Mouse (Mus musculus) cerebellum, adult 2 months (tissue): ENCODE measurements around the gene Kdelr1. TPM values are rescaled to one million over a fixed set of nuclear protein-coding genes. Genes with fewer than 3 reads are reported as not detected.
A peak's percentile ranks its signal among the peaks of the same experiment; 100 is the strongest.

Experiments used
- DNase-seq, 2 experiments: peaks; one replicate each; pipeline ENCODE4 v3.0.0; 2021
- H3K27ac ChIP-seq: fragments of 200-500 bp; 2 replicates; pipeline ENCODE4 v1.5.1; 2012; ENCODE audit warnings: low read length, control low read depth, inconsistent platforms; ENCODE audit not compliant: insufficient read depth
- H3K27me3 ChIP-seq: fragments of 200-500 bp; 2 replicates; pipeline ENCODE4 v1.6.1; 2012; ENCODE audit warnings: inconsistent platforms, mild to moderate bottlenecking, low read length, moderate library complexity; ENCODE audit not compliant: control insufficient read depth, insufficient read depth
- H3K4me1 ChIP-seq: fragments of 200-500 bp; 2 replicates; pipeline ENCODE4 v1.6.1; 2011; ENCODE audit warnings: low read length; ENCODE audit not compliant: control insufficient read depth, insufficient read depth
- H3K4me3 ChIP-seq: fragments of 200-500 bp; replicated peaks from 2 replicates; pipeline ENCODE3; 2011; ENCODE audit warnings: mild to moderate bottlenecking, low read depth, low read length, control low read depth; ENCODE audit not compliant: insufficient read depth
- CTCF ChIP-seq: fragments of 200-500 bp; IDR thresholded peaks from 2 replicates; pipeline ENCODE4 v1.5.1; 2011; ENCODE audit warnings: low read depth, mild to moderate bottlenecking, control low read depth, low read length, moderate library complexity, borderline replicate concordance; ENCODE audit not compliant: insufficient read depth
- POLR2A ChIP-seq: fragments of 200-500 bp; IDR thresholded peaks from 2 replicates; pipeline ENCODE4 v1.6.1; 2011; ENCODE audit warnings: low read length, control low read depth, borderline replicate concordance; ENCODE audit not compliant: insufficient read depth
- WGBS: fragments of 180-500 bp; shearing (Covaris S2); methylation state at CpG from one replicate; pipeline ENCODE4 v1.1.7; 2018; 5-methylcytosine and 5-hydroxymethylcytosine counted together
- polyA plus RNA-seq: library from polyadenylated mRNA; depleted of rRNA; stranded (reverse); fragments of >200 nt; gene quantifications from 2 replicates; pipeline ENCODE4 v1.2.3, GENCODE M21; 2012; rRNA removed

Kdelr1 gene
- polyA plus RNA-seq, 1 experiment = 99.9 TPM

DNA sequence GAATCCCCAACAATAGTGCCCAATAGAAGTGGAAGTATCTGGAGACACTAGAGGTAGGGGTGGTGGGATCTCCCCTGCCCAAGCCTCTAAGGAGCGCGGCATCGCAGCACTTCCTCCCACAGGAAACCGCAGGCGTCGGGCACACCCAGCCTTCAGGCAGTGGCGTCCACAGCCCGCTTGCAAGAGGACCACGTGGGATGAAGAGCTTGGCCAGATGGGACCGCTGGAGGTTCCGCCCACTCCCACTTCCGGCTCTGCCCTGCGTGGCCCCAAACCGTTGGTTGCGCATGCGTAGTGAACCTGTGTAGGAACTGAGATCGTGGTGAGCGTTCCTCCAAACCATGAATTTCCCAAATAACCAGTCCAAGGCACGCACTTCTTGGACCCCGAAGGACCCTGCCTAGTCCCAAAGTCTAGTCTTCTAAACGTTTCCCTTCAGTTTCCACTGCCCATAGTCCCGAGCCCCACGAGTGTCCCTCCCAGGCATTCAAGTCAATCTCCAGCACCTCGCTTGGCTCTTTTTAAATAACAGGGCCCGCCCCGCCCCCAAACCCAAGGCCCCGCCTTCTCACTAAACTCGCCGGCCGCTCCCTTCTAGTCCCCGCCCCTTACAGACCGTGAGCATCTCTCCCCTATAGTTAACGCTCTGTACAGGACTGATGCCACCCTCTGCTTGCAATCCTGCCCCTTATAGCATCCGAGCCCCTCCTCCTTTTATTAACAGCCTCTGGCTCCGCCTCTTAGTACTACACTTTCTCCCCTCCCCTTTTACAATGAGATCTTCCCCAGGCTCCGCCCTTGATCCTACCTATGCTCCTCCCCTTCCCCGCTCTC lies 50.6 kb downstream of the Kdelr1 start:
- WGBS = 2% methylated on average over 37 of the region's 37 CpGs

DNA sequence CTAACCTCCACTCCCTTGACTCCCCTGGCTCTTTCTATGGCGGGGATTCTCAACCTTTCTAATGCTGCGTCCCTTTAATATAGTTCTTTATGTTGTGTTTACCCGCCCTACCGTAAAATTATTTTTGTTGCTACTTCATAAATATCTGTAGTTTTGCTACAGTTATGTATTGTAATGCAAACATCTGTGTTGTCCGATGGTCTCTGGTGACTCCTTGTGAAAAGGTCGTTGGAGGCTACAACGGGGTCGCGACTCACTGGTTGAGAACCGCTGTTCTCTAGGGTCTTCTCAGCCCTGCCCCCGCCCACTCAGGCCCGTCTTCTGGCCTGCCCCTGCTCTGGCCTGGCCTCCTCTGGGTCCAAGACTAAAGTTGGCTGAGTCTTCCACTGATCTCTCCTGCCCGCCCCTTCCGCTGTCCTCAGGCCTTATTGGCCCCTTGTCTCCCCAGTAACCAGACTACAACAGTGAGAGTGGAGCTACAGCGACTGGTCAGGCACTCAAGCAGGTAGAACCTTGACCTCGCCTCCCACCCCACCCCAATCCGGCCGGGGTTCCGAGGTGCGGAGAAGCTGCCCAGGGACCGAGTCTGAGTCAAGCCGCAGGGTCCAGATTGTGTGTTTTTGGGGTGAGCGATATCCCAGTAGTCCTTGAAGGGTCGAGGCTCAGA lies 51.3 kb downstream of the Kdelr1 start, which contains the start of gene Ccdc114:
Gene Ccdc114, plus strand, starts transcription at position 311 of the 667 bp plus-strand sequence.
- Histone ChIP-seq H3K4me3 (peak within 1 kb of the TSS; percentile 90), H3K27me3 (no peaks in the 10 kb centered on the region), H3K4me1 (0 out of 2 replicates have a peak, but pooled peaks cover 1% of the 10 kb centered on the region), H3K27ac (peak within 1 kb of the TSS; percentile 54; the same call in 1 of the 2 replicates)
- WGBS = 16% methylated on average over 24 of the region's 24 CpGs
- DNase-seq = peak; percentile 32 to 34
- TF ChIP-seq POLR2A (no peak), CTCF (no peak)

More for the DNA sequence above, 50.6 kb downstream of the Kdelr1 start:
- peak; percentile 84 to 85 for DNase-seq
- H3K4me1 ChIP-seq = no peaks in the 10 kb centered on the region
- H3K27me3 ChIP-seq = no peaks in the 10 kb centered on the region
- peak overlapping the region; percentile 54; the same call in 1 of the 2 replicates for H3K27ac ChIP-seq
- peak overlapping the region; percentile 90 for H3K4me3 ChIP-seq
- TF ChIP-seq CTCF (no peak), POLR2A (peak; percentile 58; the same call in 1 of the 2 replicates)

DNA sequence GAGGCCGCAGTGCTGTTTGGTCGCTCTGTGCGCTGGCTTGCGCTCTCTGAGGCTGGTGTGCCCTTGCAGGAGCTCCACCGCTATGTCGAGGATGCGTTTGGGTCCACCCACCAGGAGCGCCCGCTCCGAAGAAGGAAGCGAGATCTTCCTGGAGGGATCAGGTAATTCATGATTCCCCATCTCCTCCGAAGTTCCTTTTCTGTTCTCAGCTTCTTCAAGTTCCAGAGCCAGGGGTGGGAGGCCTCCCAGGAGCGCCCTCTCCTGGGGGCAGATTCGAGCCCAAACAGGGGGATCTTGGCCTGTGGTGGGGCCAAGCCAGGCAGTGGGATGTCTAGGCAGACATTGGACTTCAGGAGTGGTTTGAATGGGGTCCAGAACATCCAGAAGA lies 51.9 kb downstream of the Kdelr1 start:
- Histone ChIP-seq H3K4me3 (no peak overlapping the region), H3K27me3 (no peaks in the 10 kb centered on the region), H3K27ac (no peak overlapping the region), H3K4me1 (0 out of 2 replicates have a peak, but pooled peaks cover 3% of the 10 kb centered on the region)
- TF ChIP-seq CTCF = no peak
- TF ChIP-seq POLR2A = no peak
- DNase-seq = no peak
- 38% methylated on average over 14 of the region's 14 CpGs for WGBS

DNA sequence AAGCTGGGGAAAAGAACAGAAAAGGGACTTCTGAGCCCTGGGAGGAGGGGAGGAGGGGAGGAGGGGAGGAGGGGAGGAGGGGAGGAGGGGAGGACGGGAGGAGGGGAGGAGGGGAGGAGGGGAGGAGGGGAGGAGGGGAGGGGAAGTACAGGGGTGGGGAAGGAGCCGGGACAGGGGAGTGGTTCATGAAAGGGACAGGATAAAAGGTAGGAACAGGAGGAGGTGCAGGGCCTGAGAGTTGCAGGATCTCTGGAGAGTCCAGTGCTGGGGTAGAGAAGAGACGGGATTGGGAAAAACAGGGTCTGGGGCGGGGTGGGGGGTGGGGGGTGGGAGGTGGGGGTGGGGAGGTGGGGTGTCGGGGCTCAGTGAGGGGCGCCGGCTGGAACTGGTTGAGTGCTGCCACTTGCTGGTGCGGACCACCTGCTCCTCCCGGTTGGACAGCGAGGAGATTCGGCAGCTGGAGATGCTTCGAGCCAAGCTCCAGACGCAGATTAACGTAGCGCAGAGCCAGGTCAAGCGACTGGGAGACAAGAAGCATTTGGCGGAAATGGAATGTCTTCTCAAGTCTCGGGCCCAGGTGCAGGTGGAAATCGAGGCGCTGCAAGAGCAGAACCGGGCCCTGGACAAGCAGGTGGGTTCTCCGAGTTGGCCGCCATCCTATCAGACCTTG lies 56.2 kb downstream of the Kdelr1 start:
- Histone ChIP-seq H3K27me3 (no peaks in the 10 kb centered on the region), H3K4me1 (0 out of 2 replicates have a peak, but pooled peaks cover 3% of the 10 kb centered on the region), H3K27ac (no peak overlapping the region), H3K4me3 (no peak overlapping the region)
- no peak for DNase-seq
- TF ChIP-seq POLR2A (no peak), CTCF (no peak)
- WGBS = 10% methylated on average over 22 of the region's 23 CpGs

DNA sequence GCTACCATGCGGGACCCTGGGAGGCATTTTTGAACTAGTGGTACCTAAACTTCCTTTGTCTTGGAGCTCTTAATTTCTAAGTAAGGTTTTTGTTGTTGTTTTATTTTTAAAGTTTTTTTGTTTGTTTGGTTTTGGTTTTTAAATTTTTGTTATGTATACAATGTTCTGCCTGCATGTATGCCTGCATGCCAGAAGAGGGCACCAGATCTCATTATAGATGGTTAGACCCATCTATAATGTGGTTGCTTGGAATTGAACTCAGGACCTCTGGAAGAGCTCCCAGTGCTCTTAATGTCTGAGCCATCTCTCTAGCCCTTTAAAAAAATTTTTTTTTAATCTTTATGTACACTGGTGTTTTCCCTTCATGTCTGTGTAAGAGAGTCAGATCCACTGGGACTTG lies 57.1 kb downstream of the Kdelr1 start:
- WGBS = 81% methylated on average over 1 of the region's 1 CpGs
- no peak for DNase-seq
- 0 out of 2 replicates have a peak, but pooled peaks cover 3% of the 10 kb centered on the region for H3K4me1 ChIP-seq

More for the DNA sequence above, 57.1 kb downstream of the Kdelr1 start:
- Histone ChIP-seq H3K27me3 (no peaks in the 10 kb centered on the region), H3K4me3 (no peak overlapping the region), H3K27ac (no peak overlapping the region)
- TF ChIP-seq POLR2A (no peak), CTCF (no peak)

Other genes with a start within 250 kb of the Kdelr1 start
- gene Rasip1, start 245.3 kb upstream of the Kdelr1 start, polyA plus RNA-seq = 7.6 and 7.7 TPM in 2 replicates
- gene Mamstr, start 232.8 kb upstream of the Kdelr1 start, polyA plus RNA-seq = 7.1 and 9.8 TPM in 2 replicates
- 1.4 and 1.7 TPM in 2 replicates for gene Fut2, start 206.4 kb upstream of the Kdelr1 start, polyA plus RNA-seq
- gene Ntn5, start 188.8 kb upstream of the Kdelr1 start, polyA plus RNA-seq = 0.10 and 0.16 TPM in 2 replicates
- 0.29 and 0.64 TPM in 2 replicates for gene Sec1, start 178.4 kb upstream of the Kdelr1 start, polyA plus RNA-seq
- gene Car11, start 172.9 kb upstream of the Kdelr1 start, polyA plus RNA-seq = 164 and 166 TPM in 2 replicates
- 222 and 239 TPM in 2 replicates for gene Dbp, start 167.7 kb upstream of the Kdelr1 start, polyA plus RNA-seq
- gene Rpl18, start 157.3 kb upstream of the Kdelr1 start, polyA plus RNA-seq = 350 and 359 TPM in 2 replicates
- 27.7 and 29.3 TPM in 2 replicates for gene Sphk2, start 154.8 kb upstream of the Kdelr1 start, polyA plus RNA-seq
- gene Fam83e, start 151.6 kb upstream of the Kdelr1 start, polyA plus RNA-seq = 0.25 and 0.31 TPM in 2 replicates
- not detected in 2 replicates for gene Spaca4, start 147.0 kb upstream of the Kdelr1 start, polyA plus RNA-seq
- 126 and 130 TPM in 2 replicates for gene Lmtk3, start 89.0 kb upstream of the Kdelr1 start, polyA plus RNA-seq
- 10.6 and 10.8 TPM in 2 replicates for gene Sult2b1, start 88.1 kb upstream of the Kdelr1 start, polyA plus RNA-seq
- gene Cyth2, start 58.2 kb upstream of the Kdelr1 start, polyA plus RNA-seq = 112 and 116 TPM in 2 replicates
- 6.0 and 7.3 TPM in 2 replicates for gene Kcnj14, start 48.0 kb upstream of the Kdelr1 start, polyA plus RNA-seq
- 14.9 and 15.5 TPM in 2 replicates for gene Grwd1, start 41.8 kb upstream of the Kdelr1 start, polyA plus RNA-seq
- gene Grin2d, start 5.6 kb downstream of the Kdelr1 start, polyA plus RNA-seq = 14.9 and 16.4 TPM in 2 replicates
- not detected in 2 replicates for gene Syngr4, start 23.9 kb downstream of the Kdelr1 start, polyA plus RNA-seq
- gene Tmem143, start 24.2 kb downstream of the Kdelr1 start, polyA plus RNA-seq = 42.0 and 46.5 TPM in 2 replicates
- gene Emp3, start 48.6 kb downstream of the Kdelr1 start, polyA plus RNA-seq = 5.4 and 6.5 TPM in 2 replicates
- 3.4 and 5.1 TPM in 2 replicates for gene Ccdc114, start 51.3 kb downstream of the Kdelr1 start, polyA plus RNA-seq
- 2.7 and 2.8 TPM in 2 replicates for gene Abcc6, start 157.5 kb downstream of the Kdelr1 start, polyA plus RNA-seq
- 98.0 and 99.5 TPM in 2 replicates for gene Nomo1, start 160.9 kb downstream of the Kdelr1 start, polyA plus RNA-seq
- gene Kcnj11, start 228.0 kb downstream of the Kdelr1 start, polyA plus RNA-seq = 42.8 and 47.5 TPM in 2 replicates